Mouse (Mus musculus): ENCODE measurements around the gene Erich3. TPM values are rescaled to one million over a fixed set of nuclear protein-coding genes. Genes with fewer than 3 reads are reported as not detected.

Gene Erich3
- total RNA-seq, 2 experiments from 2014 or later, result not detected

DNA sequence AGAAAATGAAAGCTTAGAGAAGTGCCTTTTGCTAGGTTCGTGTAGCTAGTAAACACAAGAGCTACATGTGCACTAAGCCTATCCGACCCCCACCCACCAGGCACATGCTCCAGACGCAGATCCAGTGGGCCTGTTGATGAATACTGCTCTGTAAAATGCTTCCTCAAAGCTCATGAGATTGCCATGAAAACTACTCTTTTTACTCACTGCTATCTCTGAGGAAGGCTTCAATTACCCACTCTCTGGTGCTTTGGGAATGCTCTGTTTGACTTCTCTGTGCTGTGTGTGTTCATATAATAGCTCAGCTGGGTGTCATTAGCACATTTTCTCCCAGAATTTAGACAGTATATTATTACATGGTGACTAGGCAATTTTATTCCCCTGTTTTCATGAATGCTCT is 94.4 kb downstream of the Erich3 start:
- ATAC-seq (replicated peaks; ENCODE audit: low FRiP score, low TSS enrichment, poor library complexity, severe bottlenecking), result no peak

DNA sequence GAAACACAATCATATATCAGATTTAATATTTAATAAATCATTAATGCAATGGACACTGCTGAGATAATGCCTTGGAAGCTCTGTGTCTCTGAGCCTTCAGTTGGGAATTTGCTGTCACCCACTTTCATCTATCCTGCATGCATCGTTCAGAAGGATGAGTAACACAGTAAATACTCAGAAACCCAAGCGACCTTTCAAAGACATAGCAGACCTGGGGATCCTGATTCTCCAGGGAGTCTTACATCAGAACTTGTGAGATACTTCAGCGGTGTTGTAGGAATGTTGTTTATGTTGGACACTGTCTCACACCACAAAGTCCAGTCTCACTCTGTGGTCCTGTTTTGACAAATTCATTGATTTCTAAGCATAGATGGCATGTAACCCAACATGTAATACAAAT is 97.4 kb downstream of the Erich3 start:
- no peak for ATAC-seq (replicated peaks; ENCODE audit: low FRiP score, low TSS enrichment, poor library complexity, severe bottlenecking)

DNA sequence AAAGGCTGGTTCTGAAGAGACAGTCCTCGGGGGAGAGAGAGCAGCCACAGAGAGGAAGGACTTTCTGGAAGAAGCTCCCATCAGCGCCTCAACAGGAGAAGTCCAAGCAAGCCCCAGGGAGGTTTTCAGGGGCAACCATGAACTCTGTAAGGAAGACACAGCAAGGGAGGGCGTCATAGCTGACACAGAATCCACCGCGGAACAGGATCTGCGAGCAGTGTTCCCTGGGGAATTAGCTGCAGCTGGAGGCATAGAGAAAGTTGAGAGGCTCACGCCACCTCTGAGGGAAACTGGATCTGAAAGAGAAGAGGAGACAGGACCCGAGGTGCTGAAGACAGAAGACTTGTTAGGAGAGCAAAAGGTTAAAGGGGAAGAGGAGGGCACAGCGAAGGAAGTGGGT is 99.7 kb downstream of the Erich3 start:
- no peak for ATAC-seq (replicated peaks; ENCODE audit: low FRiP score, low TSS enrichment, poor library complexity, severe bottlenecking)

DNA sequence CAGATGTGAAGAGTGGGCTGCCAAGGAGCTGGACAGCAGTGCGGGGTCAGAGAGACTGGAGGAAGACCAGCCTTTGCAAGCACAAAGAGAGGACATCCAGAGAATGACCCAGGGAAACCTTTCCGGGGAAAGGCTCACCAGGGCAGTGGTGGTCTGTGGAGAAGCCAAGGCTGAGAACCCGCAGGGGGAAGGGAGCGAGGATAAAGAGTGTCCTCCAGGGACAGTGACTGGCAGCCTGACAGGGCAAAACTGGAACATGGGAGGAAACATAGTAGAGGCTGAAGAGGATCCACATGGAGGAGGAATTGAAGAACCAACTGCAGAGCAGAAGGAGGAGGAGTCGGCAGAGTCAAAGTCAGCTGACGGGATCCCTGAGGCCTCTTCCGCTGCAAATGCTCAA is 100.5 kb downstream of the Erich3 start:
- ATAC-seq (replicated peaks; ENCODE audit: low FRiP score, low TSS enrichment, poor library complexity, severe bottlenecking), result no peak

DNA sequence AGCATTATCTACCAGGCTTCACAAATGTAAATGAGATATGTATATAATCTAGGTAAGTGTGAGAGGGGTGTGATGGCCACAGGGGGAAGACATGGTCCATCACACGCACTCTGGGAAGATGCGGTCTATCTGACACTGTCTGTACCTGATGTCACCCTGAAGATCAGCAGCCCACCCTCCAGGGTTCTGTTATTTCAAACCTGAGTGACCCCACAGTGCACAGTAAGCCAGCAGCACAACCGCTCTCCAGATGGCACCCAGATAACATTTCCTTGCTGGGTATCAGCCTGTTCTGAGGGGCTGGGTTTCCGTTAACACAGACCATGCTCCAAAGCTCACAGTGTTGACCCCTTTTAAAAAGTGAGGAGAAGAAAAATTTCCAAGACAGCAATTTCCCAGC is 102.7 kb downstream of the Erich3 start:
- no peak for ATAC-seq (replicated peaks; ENCODE audit: low FRiP score, low TSS enrichment, poor library complexity, severe bottlenecking)

DNA sequence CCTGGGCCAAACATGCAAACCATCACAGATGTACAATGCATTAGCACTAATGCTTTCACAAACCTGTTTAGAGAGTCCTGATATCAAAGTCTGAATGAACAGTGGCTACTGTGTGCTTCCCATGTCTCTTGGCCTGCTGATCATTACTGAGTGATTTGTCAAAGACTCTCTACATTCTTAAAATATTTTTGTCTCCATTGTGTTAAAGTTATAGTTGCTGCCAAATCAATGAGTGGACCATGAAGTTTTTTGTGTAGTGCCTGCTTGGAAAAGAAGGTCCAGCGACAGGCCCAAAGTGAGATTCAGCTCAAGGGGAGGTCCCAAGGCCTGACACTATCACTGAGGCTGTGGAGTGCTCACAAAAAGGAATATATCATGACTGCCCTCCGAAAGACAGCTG is 108.0 kb downstream of the Erich3 start:
- no peak for ATAC-seq (replicated peaks; ENCODE audit: low FRiP score, low TSS enrichment, poor library complexity, severe bottlenecking)

DNA sequence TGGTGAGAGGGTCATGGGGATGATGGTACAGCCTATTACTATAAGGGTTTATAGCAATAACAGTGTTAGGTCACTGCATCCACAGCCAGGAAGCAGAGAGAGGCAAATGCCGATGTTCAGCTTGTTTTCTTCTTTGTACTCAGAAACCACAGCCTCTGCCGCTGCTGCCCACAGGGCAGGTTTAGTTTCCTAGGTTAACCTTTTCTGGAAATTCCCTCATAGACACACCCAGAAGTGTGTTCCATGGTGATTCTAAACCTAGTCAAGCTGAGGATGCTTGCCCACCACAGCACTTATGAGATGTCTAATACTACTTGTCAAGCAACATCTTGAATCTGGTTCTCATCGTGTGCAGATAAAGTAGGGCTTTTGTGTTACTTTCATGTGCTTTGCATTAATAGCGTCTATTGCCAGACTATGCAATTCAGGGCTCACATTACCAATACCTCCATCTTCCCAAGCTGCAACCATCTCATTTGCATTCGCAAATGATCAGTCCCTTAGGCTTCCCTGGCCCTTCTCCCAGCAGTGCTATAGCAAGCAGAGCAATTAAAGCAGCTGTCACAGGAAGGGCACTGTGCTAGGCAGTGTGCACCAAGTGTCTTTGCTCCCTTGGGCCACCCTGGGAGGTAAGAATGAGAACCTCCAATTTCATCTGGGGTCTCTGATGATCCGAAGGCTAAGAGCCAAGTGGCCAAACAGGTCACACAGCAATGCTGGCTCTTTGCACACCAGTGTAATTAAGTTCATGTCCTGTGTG is 115.4 kb downstream of the Erich3 start:
- ATAC-seq (replicated peaks; ENCODE audit: low FRiP score, low TSS enrichment, poor library complexity, severe bottlenecking), result no peak

DNA sequence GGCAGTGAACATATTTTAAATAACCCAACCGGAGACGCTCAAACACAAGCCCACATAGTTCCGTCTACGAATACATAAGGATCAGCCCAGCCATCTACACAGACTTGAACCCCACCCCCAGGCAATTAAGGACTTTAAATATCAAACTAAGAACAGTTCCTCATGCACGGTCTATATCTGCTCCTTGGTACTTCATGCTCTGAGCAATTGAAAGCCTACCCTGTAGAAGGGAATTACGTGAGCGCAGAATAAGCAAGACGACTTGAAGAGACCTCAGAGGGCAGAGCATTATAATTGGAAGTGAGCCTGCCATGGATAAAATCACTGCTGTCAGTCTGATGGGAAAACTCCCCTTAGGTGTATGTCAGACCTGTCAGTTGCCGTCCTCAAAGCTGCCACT is 122.7 kb downstream of the Erich3 start:
- ATAC-seq (replicated peaks; ENCODE audit: low FRiP score, low TSS enrichment, poor library complexity, severe bottlenecking), result no peak

DNA sequence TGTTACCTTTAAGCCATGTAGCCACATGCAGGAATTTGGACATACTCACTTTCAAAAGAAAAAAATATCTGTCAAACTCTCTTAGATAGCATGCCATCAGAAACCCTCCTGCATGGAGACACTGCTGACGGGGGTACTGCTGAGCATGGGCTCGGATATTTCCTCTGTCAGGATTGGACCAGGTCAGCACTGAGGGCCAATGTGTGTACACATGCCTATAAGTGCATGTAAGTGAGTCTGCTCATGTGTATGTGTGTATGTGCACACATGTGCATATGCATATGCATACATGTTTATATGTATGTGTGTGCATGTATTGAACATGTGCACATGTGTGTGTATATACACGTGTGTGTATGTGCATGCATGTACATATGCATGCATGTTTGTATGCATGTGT is 124.0 kb downstream of the Erich3 start:
- ATAC-seq (replicated peaks; ENCODE audit: low FRiP score, low TSS enrichment, poor library complexity, severe bottlenecking), result no peak

DNA sequence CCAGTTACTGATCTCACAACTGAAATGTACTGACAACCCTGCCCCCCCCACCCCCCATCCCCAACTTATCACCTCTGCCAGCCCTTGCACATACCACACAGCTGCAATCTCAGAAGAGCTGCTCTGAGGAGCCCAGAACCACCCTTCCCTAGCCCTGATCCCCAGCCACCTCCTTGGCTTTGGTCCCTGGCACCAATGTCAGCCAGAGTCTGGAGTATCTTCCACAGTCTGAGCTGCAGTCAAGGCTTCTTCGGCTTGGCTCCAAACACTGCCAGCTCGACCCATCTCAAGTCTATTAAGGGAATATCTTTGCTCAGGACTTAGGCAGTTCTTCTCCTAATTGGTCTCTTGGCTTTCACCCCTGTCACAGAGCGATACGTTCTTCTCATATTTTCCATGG is 129.9 kb downstream of the Erich3 start:
- ATAC-seq (replicated peaks; ENCODE audit: low FRiP score, low TSS enrichment, poor library complexity, severe bottlenecking), result no peak

DNA sequence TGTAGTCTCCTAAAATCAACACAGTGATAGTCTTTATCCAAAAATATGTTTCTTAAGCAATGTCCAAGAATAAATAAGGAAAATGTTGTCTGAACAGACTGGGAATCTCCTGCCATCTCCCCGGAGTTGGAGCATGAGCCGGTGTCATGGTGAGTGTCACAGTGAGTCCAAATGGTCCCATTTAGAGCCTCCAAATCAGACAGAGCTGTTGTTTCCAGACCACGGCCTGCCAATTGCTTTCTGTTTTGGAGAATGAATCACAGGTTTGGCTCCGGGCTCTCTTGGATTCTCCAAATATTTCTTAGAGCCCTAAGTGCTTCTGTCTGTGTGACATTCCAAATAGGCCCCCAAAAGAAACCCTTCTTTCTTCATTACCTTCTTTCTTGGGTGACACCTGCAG is 135.1 kb downstream of the Erich3 start:
- ATAC-seq (replicated peaks; ENCODE audit: low FRiP score, low TSS enrichment, poor library complexity, severe bottlenecking), result no peak

DNA sequence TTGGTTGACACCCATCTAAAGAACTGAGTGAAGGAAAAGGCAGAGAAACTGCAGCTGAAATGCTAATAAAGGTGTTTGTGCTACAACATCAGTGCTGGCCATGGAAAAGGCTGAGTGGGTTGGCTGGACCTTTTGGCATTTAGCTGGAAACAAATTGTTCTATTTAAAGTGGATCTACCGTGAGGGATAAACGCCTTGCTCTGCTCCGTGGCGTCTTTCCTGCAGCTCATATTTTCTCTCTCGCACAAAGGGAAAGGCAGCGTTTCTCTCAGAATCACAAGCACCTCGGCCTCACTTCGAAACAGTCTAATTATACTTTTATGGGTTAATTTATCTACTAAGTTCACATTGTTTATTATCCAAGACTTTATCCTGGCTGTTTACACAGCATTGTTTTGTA is 136.8 kb downstream of the Erich3 start:
- no peak for ATAC-seq (replicated peaks; ENCODE audit: low FRiP score, low TSS enrichment, poor library complexity, severe bottlenecking)

DNA sequence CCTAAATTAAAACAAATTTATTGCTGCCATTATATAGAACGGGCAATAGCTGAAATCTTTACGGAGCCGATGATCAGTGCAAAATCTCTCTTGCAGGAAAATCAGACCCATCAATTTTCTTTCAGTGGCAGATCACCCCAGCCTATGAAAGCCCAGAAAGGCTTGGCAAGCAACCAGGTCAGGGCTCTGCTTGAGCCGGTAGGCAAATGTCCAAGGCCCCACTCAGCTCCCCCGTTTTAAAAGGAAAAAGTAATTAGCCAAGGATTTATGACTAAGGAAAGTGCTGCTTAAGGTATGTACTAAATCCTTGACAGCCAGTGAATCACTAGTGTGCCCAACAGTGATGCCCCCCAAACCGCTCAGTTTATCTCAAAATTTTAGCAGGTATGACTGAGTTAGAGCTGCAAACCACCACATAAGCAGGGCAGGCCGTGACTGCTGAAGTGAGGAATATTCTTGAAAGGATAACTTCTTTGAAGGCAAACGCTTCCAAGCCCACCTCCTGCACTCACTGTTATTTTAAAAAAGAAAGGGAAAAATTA is 137.3 kb downstream of the Erich3 start:
- no peak for ATAC-seq (replicated peaks; ENCODE audit: low FRiP score, low TSS enrichment, poor library complexity, severe bottlenecking)

DNA sequence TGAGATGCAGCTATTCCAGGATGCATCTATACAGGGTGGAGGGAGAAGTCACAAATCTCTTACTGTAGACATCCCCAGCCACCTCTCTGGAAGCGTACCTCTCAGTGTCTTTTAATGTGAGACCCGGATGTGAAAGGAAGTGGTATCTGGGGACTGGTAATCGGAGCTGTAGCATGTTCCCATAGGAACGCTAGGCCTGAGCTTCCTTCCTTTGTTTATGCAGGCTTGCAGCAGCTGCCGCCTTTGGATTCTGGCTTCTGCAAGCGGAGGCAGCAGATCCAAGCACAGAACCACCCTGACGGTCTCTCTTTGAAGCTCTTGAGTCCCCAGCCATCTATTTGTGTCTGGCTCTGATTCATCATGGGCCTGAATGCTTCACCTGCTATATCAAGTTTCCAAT is 143.0 kb downstream of the Erich3 start:
- no peak for ATAC-seq (replicated peaks; ENCODE audit: low FRiP score, low TSS enrichment, poor library complexity, severe bottlenecking)

DNA sequence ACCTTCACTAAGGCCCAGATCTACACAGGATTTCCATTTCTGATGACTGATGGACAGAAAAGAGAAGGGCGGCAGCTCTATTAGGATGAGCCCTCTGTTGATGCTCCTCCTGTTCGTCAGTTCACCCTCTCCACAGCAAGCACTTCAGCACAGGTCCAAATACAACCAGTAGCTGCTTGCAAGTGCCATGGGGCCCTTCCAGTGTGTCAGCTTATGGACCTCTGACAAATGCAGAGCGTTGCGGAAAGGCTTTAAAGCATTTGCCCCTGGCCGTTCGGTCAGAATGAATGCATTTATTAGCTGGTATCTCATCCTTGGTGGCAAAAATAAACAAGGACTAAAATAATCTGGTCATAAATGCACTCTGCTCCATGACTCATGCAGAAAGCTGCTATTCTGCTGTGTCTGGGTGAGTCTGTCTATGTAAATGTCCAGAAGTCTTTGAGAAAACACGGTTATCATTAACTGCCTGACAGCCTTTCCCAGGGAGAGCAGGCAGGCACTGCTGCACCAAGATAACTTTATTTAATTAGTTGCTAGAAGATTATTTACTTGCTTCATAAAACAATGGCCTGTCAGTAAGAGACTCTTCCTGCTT is 146.7 kb downstream of the Erich3 start:
- ATAC-seq (replicated peaks; ENCODE audit: low FRiP score, low TSS enrichment, poor library complexity, severe bottlenecking), result no peak

DNA sequence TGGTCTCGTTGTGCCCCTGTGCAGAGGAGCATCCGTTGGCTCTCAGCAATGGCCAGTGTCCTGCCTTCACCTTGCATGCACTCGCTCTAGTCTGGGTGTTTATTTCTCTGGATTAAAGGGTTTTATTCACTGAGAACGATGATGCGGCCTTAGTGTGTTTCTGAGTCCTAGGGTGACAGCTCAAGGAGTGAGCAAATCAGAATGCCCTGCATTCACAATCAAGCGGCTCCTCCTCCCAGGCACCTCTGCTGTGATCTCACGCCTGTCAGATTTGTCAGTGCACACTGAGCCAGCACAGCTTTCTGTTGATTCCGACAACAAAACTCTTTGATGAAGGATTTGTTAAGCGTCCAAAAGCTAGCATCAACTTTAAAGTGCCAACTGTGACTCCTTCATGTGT is 147.6 kb downstream of the Erich3 start:
- no peak for ATAC-seq (replicated peaks; ENCODE audit: low FRiP score, low TSS enrichment, poor library complexity, severe bottlenecking)

DNA sequence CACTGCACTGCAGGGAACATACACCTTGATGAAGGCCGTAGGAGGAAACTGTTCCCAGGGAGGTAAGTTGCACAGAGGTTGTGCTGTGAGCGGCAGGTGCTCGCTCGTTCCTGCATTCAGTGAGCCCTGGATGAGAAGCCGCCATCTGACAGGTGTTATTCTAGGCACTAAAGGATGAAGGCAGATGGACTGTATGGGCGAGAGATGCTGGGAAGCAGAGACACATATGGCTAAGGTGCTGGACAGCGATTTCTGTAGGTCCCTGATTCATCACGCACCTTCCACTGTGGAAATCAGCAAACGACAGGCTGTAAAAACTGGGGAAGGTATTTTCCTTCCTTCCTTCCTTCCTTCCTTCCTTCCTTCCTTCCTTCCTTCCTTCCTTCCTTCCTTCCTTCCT is 148.2 kb downstream of the Erich3 start:
- ATAC-seq (replicated peaks; ENCODE audit: low FRiP score, low TSS enrichment, poor library complexity, severe bottlenecking), result no peak

DNA sequence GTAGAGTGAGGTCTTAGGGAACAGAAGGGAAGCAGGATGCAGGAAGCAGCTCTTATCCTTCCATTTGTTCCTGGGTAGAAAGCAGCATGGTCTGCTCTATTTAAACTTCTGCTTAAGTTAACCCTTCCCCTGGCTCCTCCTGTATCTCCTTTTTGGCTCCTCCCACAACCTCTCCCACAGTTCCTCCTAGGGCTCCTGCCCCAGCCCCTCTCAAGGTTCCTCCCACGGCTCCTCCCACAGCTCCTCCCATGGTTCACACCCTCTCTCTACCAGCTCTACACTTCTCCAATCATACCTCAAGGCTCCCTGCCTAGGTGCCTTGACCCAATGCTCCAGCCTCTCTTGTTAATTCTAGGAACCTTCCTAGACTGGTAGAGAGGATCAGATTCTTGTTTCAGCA is 149.2 kb downstream of the Erich3 start:
- ATAC-seq (replicated peaks; ENCODE audit: low FRiP score, low TSS enrichment, poor library complexity, severe bottlenecking), result no peak

DNA sequence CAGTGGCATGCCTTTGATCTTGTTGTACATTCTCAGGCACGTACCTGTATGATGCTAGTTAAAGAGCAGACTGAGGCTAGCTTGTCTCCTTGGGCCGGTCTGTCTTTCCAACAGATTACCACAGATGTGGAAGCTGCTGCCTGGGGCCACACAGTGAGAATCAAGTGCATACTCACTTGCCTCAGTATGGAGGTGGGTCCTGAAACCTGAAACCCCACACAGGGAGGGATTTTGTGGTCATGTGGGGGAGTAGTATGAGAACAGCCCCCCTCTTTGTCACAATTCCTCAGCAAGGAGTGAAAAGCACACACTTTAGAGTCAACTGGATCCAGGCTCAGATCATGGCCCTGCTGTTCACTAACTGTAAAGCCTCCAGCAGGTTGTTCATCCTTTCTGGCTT is 151.9 kb downstream of the Erich3 start:
- no peak for ATAC-seq (replicated peaks; ENCODE audit: low FRiP score, low TSS enrichment, poor library complexity, severe bottlenecking)

DNA sequence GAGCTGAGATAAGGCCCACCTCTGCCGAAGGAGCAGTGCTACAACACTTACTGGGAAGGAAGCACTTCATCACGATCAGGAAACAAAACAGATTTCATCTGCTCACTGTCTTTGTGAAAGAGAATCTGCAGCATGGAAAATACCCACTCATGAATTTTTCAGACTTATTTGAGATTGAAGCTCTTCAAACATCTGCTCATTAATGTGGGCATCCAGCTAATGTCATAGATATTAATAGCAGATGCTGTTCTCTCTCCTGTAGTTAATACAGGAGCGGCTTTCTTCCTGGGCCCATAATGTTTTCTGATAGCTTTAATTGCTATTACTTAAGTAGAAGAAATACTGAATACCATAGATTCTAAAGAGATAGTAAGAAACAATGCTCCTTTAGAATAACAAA is 152.6 kb downstream of the Erich3 start:
- no peak for ATAC-seq (replicated peaks; ENCODE audit: low FRiP score, low TSS enrichment, poor library complexity, severe bottlenecking)
